Mouse (Mus musculus) kidney, adult 2 months (tissue): Measurements from ENCODE around the gene Bcat1.

ENCODE experiments used
- CTCF ChIP-seq: fragments of 200-500 bp; conservative IDR thresholded peaks from 2 replicates; pipeline ENCODE4 v1.5.1; 2011; ENCODE audit warnings: low read depth, mild to moderate bottlenecking, control low read depth, low read length, moderate library complexity, mixed read lengths; ENCODE audit not compliant: insufficient read depth, insufficient read length
- POLR2A ChIP-seq: fragments of 200-500 bp; IDR thresholded peaks from one replicate; pipeline ENCODE4 v1.6.1; 2011; ENCODE audit warnings: low read depth, low read length, control low read depth

GRCm38 (mm10) chr6:145115476-145116097 is 39.6 kb upstream of the Bcat1 start, which contains the start of gene Lrmp:
- TF ChIP-seq CTCF (no peak), POLR2A (no peak)
